Mouse (Mus musculus): ENCODE results near the gene Gatc. TPM values are rescaled to one million over a fixed set of nuclear protein-coding genes. Genes with fewer than 3 reads are reported as not detected.
A peak's percentile ranks its signal among the peaks of the same experiment; 100 is the strongest.

Gene Gatc
- total RNA-seq, 1 experiment = 3.1 TPM

GRCm38 (mm10) chr5:115355070-115355469 lies 14.1 kb upstream of the Gatc start:
- Histone ChIP-seq H3K9ac (ENCODE audit: insufficient read depth, low read depth, low read length, poor library complexity, severe bottlenecking) (no peak overlapping the region), H3K27ac (ENCODE audit: insufficient read depth, low read depth, low read length, poor library complexity, severe bottlenecking) (no peak overlapping the region), H3K36me3 (ENCODE audit: control insufficient read depth, insufficient read depth, low read length, poor library complexity, severe bottlenecking) (no peaks in the 10 kb centered on the region), H3K4me1 (ENCODE audit: control insufficient read depth in 2 of 2, insufficient read depth in 2 of 2, low read length in 2 of 2, poor library complexity in 1 of 2) (peaks cover 3 to 9% of the 10 kb centered on the region in 2 experiments), H3K9me3 (ENCODE audit: control insufficient read depth, insufficient read depth, low read depth, low read length) (no peaks in the 10 kb centered on the region), H3K4me3 (ENCODE audit: insufficient read depth in 1 of 2, low read depth in 1 of 2, low read length in 2 of 2, poor library complexity in 1 of 2, severe bottlenecking in 1 of 2) (no peak overlapping the region)
- TF ChIP-seq CHD2 (IDR thresholded peaks at IDR 0.05; ENCODE audit: low read depth, low read length) = no peak
- no peak for TF ChIP-seq ZNF384 (IDR thresholded peaks at IDR 0.05; ENCODE audit: low read depth, low read length)
- no peak for TF ChIP-seq HCFC1 (IDR thresholded peaks at IDR 0.05; ENCODE audit: borderline replicate concordance, insufficient read depth, low read length)
- no peak for TF ChIP-seq ZC3H11A (IDR thresholded peaks at IDR 0.05; ENCODE audit: borderline replicate concordance, low read depth, low read length)
- no peak for TF ChIP-seq MAFK (IDR thresholded peaks at IDR 0.05; ENCODE audit: insufficient read depth, low read depth, low read length)
- in situ Hi-C loops (cut with MboI; ENCODE audit: low sequenced_read_pairs in 2 of 2, unreplicated experiment in 2 of 2) = loop anchor here in 1 of 2 experiments (10.0 kb wide), 1 partner anchor 90 kb away; no protein-coding TSS in a partner anchor
- no peak for DNase-seq (ENCODE audit: low read depth, low spot score)

DNA sequence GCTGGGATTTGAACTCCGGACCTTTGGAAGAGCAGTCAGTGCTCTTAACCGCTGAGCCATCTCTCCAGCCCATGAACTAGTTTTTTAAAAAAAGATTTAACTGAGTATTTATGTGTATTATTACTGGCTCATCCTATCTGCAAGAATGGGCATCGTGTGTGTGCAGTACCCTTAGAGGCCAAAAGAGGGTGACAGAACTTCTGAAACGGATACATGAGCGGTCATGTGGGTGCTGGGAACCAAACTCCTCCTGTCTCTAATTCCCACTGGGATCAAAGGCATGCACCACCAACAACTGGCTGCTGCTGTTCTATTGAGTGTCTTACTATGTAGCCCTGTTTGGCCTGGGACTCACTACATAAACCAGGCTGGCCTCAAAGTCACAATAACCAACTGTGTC lies 10.4 kb upstream of the Gatc start:
- in situ Hi-C loops (cut with MboI; ENCODE audit: low sequenced_read_pairs in 2 of 2, unreplicated experiment in 2 of 2) = loop anchor here in 1 of 2 experiments (10.0 kb wide), 1 partner anchor 93 kb away; no protein-coding TSS in a partner anchor
- H3K36me3 ChIP-seq (ENCODE audit: control insufficient read depth, insufficient read depth, low read length, poor library complexity, severe bottlenecking) = peaks cover 3% of the 10 kb centered on the region; the same call in 1 of the 2 replicates

GRCm38 (mm10) chr5:115349225-115349555 lies 8.2 kb upstream of the Gatc start:
- H3K9ac ChIP-seq (ENCODE audit: insufficient read depth, low read depth, low read length, poor library complexity, severe bottlenecking) = peak overlapping the region; percentile 76
- peak overlapping the region; percentile 73 to 86 for H3K4me3 ChIP-seq (ENCODE audit: insufficient read depth in 1 of 2, low read depth in 1 of 2, low read length in 2 of 2, poor library complexity in 1 of 2, severe bottlenecking in 1 of 2)
- no peaks in the 10 kb centered on the region for H3K9me3 ChIP-seq (ENCODE audit: control insufficient read depth, insufficient read depth, low read depth, low read length)
- H3K27ac ChIP-seq (ENCODE audit: insufficient read depth, low read depth, low read length, poor library complexity, severe bottlenecking) = no peak overlapping the region; the same call in 1 of the 2 replicates
- DNase-seq (ENCODE audit: low read depth, low spot score) = no peak
- H3K4me1 ChIP-seq (ENCODE audit: control insufficient read depth in 2 of 2, insufficient read depth in 2 of 2, low read length in 2 of 2, poor library complexity in 1 of 2) = 0 out of 4 replicates have a peak, but pooled peaks cover 0 to 2% of the 10 kb centered on the region in 2 experiments
- in situ Hi-C loops (cut with MboI; ENCODE audit: low sequenced_read_pairs in 2 of 2, unreplicated experiment in 2 of 2) = no loop called here
- peaks cover 21% of the 10 kb centered on the region for H3K36me3 ChIP-seq (ENCODE audit: control insufficient read depth, insufficient read depth, low read length, poor library complexity, severe bottlenecking)
- no peak for TF ChIP-seq ZNF384 (IDR thresholded peaks at IDR 0.05; ENCODE audit: low read depth, low read length)
- no peak for TF ChIP-seq CHD2 (IDR thresholded peaks at IDR 0.05; ENCODE audit: low read depth, low read length)
- no peak for TF ChIP-seq HCFC1 (IDR thresholded peaks at IDR 0.05; ENCODE audit: borderline replicate concordance, insufficient read depth, low read length)
- no peak for TF ChIP-seq ZC3H11A (IDR thresholded peaks at IDR 0.05; ENCODE audit: borderline replicate concordance, low read depth, low read length)
- no peak for TF ChIP-seq MAFK (IDR thresholded peaks at IDR 0.05; ENCODE audit: insufficient read depth, low read depth, low read length)

More for the DNA sequence above, 10.4 kb upstream of the Gatc start:
- H3K9ac ChIP-seq (ENCODE audit: insufficient read depth, low read depth, low read length, poor library complexity, severe bottlenecking) = no peak overlapping the region
- no peak overlapping the region for H3K27ac ChIP-seq (ENCODE audit: insufficient read depth, low read depth, low read length, poor library complexity, severe bottlenecking)
- no peaks in the 10 kb centered on the region for H3K9me3 ChIP-seq (ENCODE audit: control insufficient read depth, insufficient read depth, low read depth, low read length)
- H3K4me1 ChIP-seq (ENCODE audit: control insufficient read depth in 2 of 2, insufficient read depth in 2 of 2, low read length in 2 of 2, poor library complexity in 1 of 2) = peaks cover 0 to 6% of the 10 kb centered on the region in 2 experiments; a peak in 1 of 4 replicates
- no peak for DNase-seq (ENCODE audit: low read depth, low spot score)
- TF ChIP-seq CHD2 (IDR thresholded peaks at IDR 0.05; ENCODE audit: low read depth, low read length) (no peak), HCFC1 (IDR thresholded peaks at IDR 0.05; ENCODE audit: borderline replicate concordance, insufficient read depth, low read length) (no peak), MAFK (IDR thresholded peaks at IDR 0.05; ENCODE audit: insufficient read depth, low read depth, low read length) (no peak), ZC3H11A (IDR thresholded peaks at IDR 0.05; ENCODE audit: borderline replicate concordance, low read depth, low read length) (no peak), ZNF384 (IDR thresholded peaks at IDR 0.05; ENCODE audit: low read depth, low read length) (no peak)
- H3K4me3 ChIP-seq (ENCODE audit: insufficient read depth in 1 of 2, low read depth in 1 of 2, low read length in 2 of 2, poor library complexity in 1 of 2, severe bottlenecking in 1 of 2) = no peak overlapping the region

- Histone ChIP-seq H3K36me3 (ENCODE audit: control insufficient read depth, insufficient read depth, low read length, poor library complexity, severe bottlenecking) (peaks cover 24% of the 10 kb centered on the region), H3K9me3 (ENCODE audit: control insufficient read depth, insufficient read depth, low read depth, low read length) (no peaks in the 10 kb centered on the region), H3K4me3 (ENCODE audit: insufficient read depth in 1 of 2, low read depth in 1 of 2, low read length in 2 of 2, poor library complexity in 1 of 2, severe bottlenecking in 1 of 2) (peak within 1 kb of the TSS; percentile 86 to 97), H3K9ac (ENCODE audit: insufficient read depth, low read depth, low read length, poor library complexity, severe bottlenecking) (peak within 1 kb of the TSS; percentile 97), H3K27ac (ENCODE audit: insufficient read depth, low read depth, low read length, poor library complexity, severe bottlenecking) (peak within 1 kb of the TSS; percentile 52), H3K4me1 (ENCODE audit: control insufficient read depth in 2 of 2, insufficient read depth in 2 of 2, low read length in 2 of 2, poor library complexity in 1 of 2) (0 out of 4 replicates have a peak, but pooled peaks cover 0 to 2% of the 10 kb centered on the region in 2 experiments)
- 0 out of 2 replicates have a peak, but pooled peaks have one; percentile 65 for TF ChIP-seq HCFC1 (IDR thresholded peaks at IDR 0.05; ENCODE audit: borderline replicate concordance, insufficient read depth, low read length)
- TF ChIP-seq ZC3H11A (IDR thresholded peaks at IDR 0.05; ENCODE audit: borderline replicate concordance, low read depth, low read length) = no peak
- in situ Hi-C loops (cut with MboI; ENCODE audit: low sequenced_read_pairs in 2 of 2, unreplicated experiment in 2 of 2) = no loop called here
- DNase-seq (ENCODE audit: low read depth, low spot score) = peak; percentile 98
These were observed 7.7 kb upstream of the Gatc start, which contains the start of gene Cox6a1 for GRCm38 (mm10) chr5:115348546-115349224. Gene Cox6a1, minus strand, starts transcription at chr5:115348981.

Data from ES-E14 (cell line).